Mouse (Mus musculus) midbrain, embryonic 16.5 days (tissue): ENCODE data around the gene Gm20388. TPM values are rescaled to one million over a fixed set of nuclear protein-coding genes. Genes with fewer than 3 reads are reported as not detected.

Experiments used
- ATAC-seq: fragments of 200-750 bp; cut with Nextera tagmentation; 2 replicates; pipeline ENCODE4 v1.8.0; 2017; ENCODE audit warnings: moderate TSS enrichment
- H3K27ac ChIP-seq: fragments of 300-500 bp; sonication (generic); 2 replicates; pipeline ENCODE4 v1.5.1; 2014; ENCODE audit warnings: mild to moderate bottlenecking, low read length, mixed read lengths
- H3K27me3 ChIP-seq: fragments of 300-500 bp; sonication (generic); 2 replicates; pipeline ENCODE4 v1.6.1; 2014; ENCODE audit warnings: low read depth, low read length, mixed read lengths; ENCODE audit not compliant: control insufficient read depth, insufficient read depth
- H3K36me3 ChIP-seq: fragments of 300-500 bp; sonication (generic); 2 replicates; pipeline ENCODE4 v1.6.1; 2014; ENCODE audit warnings: mild to moderate bottlenecking, low read length, moderate library complexity, mixed read lengths; ENCODE audit not compliant: control insufficient read depth, insufficient read depth
- H3K4me1 ChIP-seq: fragments of 300-500 bp; sonication (generic); 2 replicates; pipeline ENCODE4 v1.6.1; 2014; ENCODE audit warnings: mild to moderate bottlenecking, low read length, mixed read lengths; ENCODE audit not compliant: control insufficient read depth, insufficient read depth
- H3K4me2 ChIP-seq: fragments of 300-500 bp; sonication (generic); 2 replicates; pipeline ENCODE4 v1.6.1; 2014; ENCODE audit warnings: mild to moderate bottlenecking, low read length, mixed read lengths
- H3K4me3 ChIP-seq: fragments of 300-500 bp; sonication (generic); 2 replicates; pipeline ENCODE4 v1.5.1; 2014; ENCODE audit warnings: low read depth, mild to moderate bottlenecking, low read length, moderate library complexity, mixed read lengths
- H3K9ac ChIP-seq: fragments of 300-500 bp; sonication (generic); 2 replicates; pipeline ENCODE4 v1.6.1; 2014; ENCODE audit warnings: low read depth, low read length, mixed read lengths
- H3K9me3 ChIP-seq: fragments of 300-500 bp; sonication (generic); replicated peaks from 2 replicates; pipeline ENCODE4 v1.6.1; 2014; ENCODE audit warnings: mild to moderate bottlenecking, low read length, mixed read lengths; ENCODE audit not compliant: control insufficient read depth, poor library complexity, severe bottlenecking
- WGBS: fragments of 180-500 bp; shearing (Covaris S2); extraction: QIAGEN DNeasy Blood & Tissue Kit; methylation state at CpG from one replicate; pipeline ENCODE4 v1.1.7; 2014; 5-methylcytosine and 5-hydroxymethylcytosine counted together
- polyA plus RNA-seq: library from polyadenylated mRNA; unstranded; fragments of >200 nt; fragmentation: Nextera tagmentation; extraction: Ambion mirVana; gene quantifications from 2 replicates; pipeline ENCODE4 v1.2.1, GENCODE M21; 2015

The Gm20388 gene
- polyA plus RNA-seq, 1 experiment from 2014 or later = 7.5 TPM

GRCm38 (mm10) chr8:121575661-121576060, 1665.0 kb downstream of the Gm20388 start:
- 86% methylated on average over 3 of the region's 3 CpGs for WGBS
- Histone ChIP-seq H3K4me2 (no peak overlapping the region), H3K36me3 (no peaks in the 10 kb centered on the region), H3K27me3 (no peaks in the 10 kb centered on the region), H3K4me3 (no peak overlapping the region), H3K9ac (no peak overlapping the region), H3K9me3 (no peaks in the 10 kb centered on the region), H3K4me1 (peaks cover 24% of the 10 kb centered on the region), H3K27ac (no peak overlapping the region)
- no peak for ATAC-seq

- Histone ChIP-seq H3K27me3 (no peaks in the 10 kb centered on the region), H3K4me2 (peak overlapping the region; percentile 85), H3K9me3 (no peaks in the 10 kb centered on the region), H3K27ac (peak overlapping the region; percentile 75), H3K4me1 (peaks cover 24% of the 10 kb centered on the region), H3K4me3 (peak overlapping the region; percentile 92), H3K36me3 (no peaks in the 10 kb centered on the region), H3K9ac (peak overlapping the region; percentile 95)
- ATAC-seq = peak; percentile 57
- 2% methylated on average over 36 of the region's 44 CpGs for WGBS
Observed at GRCm38 (mm10) chr8:121577751-121578675, 1667.4 kb downstream of the Gm20388 start.

- Histone ChIP-seq H3K4me1 (peaks cover 24% of the 10 kb centered on the region), H3K4me2 (peak within 1 kb of the TSS; percentile 85), H3K27me3 (no peaks in the 10 kb centered on the region), H3K4me3 (peak within 1 kb of the TSS; percentile 92), H3K27ac (peak within 1 kb of the TSS; percentile 75), H3K9me3 (no peaks in the 10 kb centered on the region), H3K9ac (peak within 1 kb of the TSS; percentile 95), H3K36me3 (no peaks in the 10 kb centered on the region)
- ATAC-seq = peak; percentile 92
- WGBS = 1% methylated on average over 41 of the region's 63 CpGs
Observed at GRCm38 (mm10) chr8:121578676-121579451, 1668.2 kb downstream of the Gm20388 start, which contains the start of gene Fbxo31. Gene Fbxo31, minus strand, starts transcription at chr8:121578806.

- Histone ChIP-seq H3K4me1 (peaks cover 25% of the 10 kb centered on the region), H3K4me3 (no peak overlapping the region), H3K9me3 (no peaks in the 10 kb centered on the region), H3K27ac (no peak overlapping the region), H3K36me3 (no peaks in the 10 kb centered on the region), H3K9ac (no peak overlapping the region), H3K4me2 (no peak overlapping the region), H3K27me3 (no peaks in the 10 kb centered on the region)
- 32% methylated on average over 9 of the region's 9 CpGs for WGBS
- no peak for ATAC-seq
Observed at GRCm38 (mm10) chr8:121580465-121580864, 1669.8 kb downstream of the Gm20388 start.

- H3K27me3 ChIP-seq = no peaks in the 10 kb centered on the region
- no peak for ATAC-seq
- H3K4me1 ChIP-seq = peaks cover 5% of the 10 kb centered on the region; the same call in 1 of the 2 replicates
Observed at GRCm38 (mm10) chr8:121583653-121584052, 1673.0 kb downstream of the Gm20388 start.

GRCm38 (mm10) chr8:121584730-121585129, 1674.1 kb downstream of the Gm20388 start:
- Histone ChIP-seq H3K27ac (no peak overlapping the region), H3K4me2 (peak overlapping the region; percentile 74), H3K9ac (peak overlapping the region; percentile 78; the same call in 1 of the 2 replicates), H3K4me3 (peak overlapping the region; percentile 66), H3K4me1 (peaks cover 7% of the 10 kb centered on the region; the same call in 1 of the 2 replicates), H3K27me3 (no peaks in the 10 kb centered on the region), H3K9me3 (no peaks in the 10 kb centered on the region), H3K36me3 (no peaks in the 10 kb centered on the region)
- no peak for ATAC-seq
- WGBS = 53% methylated on average over 13 of the region's 13 CpGs

More at GRCm38 (mm10) chr8:121583653-121584052, 1673.0 kb downstream of the Gm20388 start:
- H3K36me3 ChIP-seq = no peaks in the 10 kb centered on the region
- H3K4me3 ChIP-seq = no peak overlapping the region
- H3K9me3 ChIP-seq = no peaks in the 10 kb centered on the region
- no peak overlapping the region for H3K4me2 ChIP-seq
- no peak overlapping the region for H3K9ac ChIP-seq
- WGBS = 66% methylated on average over 8 of the region's 8 CpGs
- no peak overlapping the region for H3K27ac ChIP-seq

- peak; percentile 95 for ATAC-seq
- peak overlapping the region; percentile 66 for H3K4me3 ChIP-seq
Observed at GRCm38 (mm10) chr8:121585159-121585825, 1674.7 kb downstream of the Gm20388 start.

GRCm38 (mm10) chr8:121588750-121589149, 1678.1 kb downstream of the Gm20388 start:
- no peak overlapping the region for H3K4me3 ChIP-seq
- peaks cover 28% of the 10 kb centered on the region for H3K4me1 ChIP-seq
- H3K36me3 ChIP-seq = no peaks in the 10 kb centered on the region
- H3K4me2 ChIP-seq = no peak overlapping the region
- 83% methylated on average over 4 of the region's 4 CpGs for WGBS
- no peaks in the 10 kb centered on the region for H3K27me3 ChIP-seq
- H3K27ac ChIP-seq = no peak overlapping the region
- H3K9ac ChIP-seq = no peak overlapping the region
- H3K9me3 ChIP-seq = no peaks in the 10 kb centered on the region
- no peak for ATAC-seq

More at GRCm38 (mm10) chr8:121585159-121585825, 1674.7 kb downstream of the Gm20388 start:
- peak overlapping the region; percentile 74 for H3K4me2 ChIP-seq
- WGBS = under 1% methylated on average over 47 of the region's 47 CpGs
- no peaks in the 10 kb centered on the region for H3K36me3 ChIP-seq
- H3K4me1 ChIP-seq = peaks cover 9% of the 10 kb centered on the region; the same call in 1 of the 2 replicates
- 0 out of 2 replicates have a peak overlapping the region, but pooled peaks have one; percentile 63 for H3K27ac ChIP-seq
- H3K9me3 ChIP-seq = no peaks in the 10 kb centered on the region
- H3K27me3 ChIP-seq = no peaks in the 10 kb centered on the region
- H3K9ac ChIP-seq = peak overlapping the region; percentile 78
